10 mouse cellular contexts compared by ENCODE assay signal in genomic region chr6:140208375-140208774, GRCm38 (mm10).
DNase-seq lines count a peak whose midpoint lies in the region; TF ChIP-seq lines count a peak whose summit lies in the region.
"Had no signal": no experiment of that assay in that cellular context is flagged by ENCODE, and none has a peak within 500 bp of the region (broad histone marks: within the 10 kb centered on the region; RNA-seq: fewer than 3 reads in every experiment).

No protein-coding gene starts in this region.

- H3K4me3 ChIP-seq in lung, adult 2 months (replicated peaks; ENCODE audit: extremely low read depth, low read depth, low read length): no peak overlapping the region
- H3K4me3 ChIP-seq: embryonic facial prominence, embryonic 15.5 days; neural tube, embryonic 12.5 days had no signal

- DNase-seq in cerebellum, postnatal 25 days: peak; percentile 18 to 35
- no peak for DNase-seq in cerebellum, adult 8-10 months
- peak; percentile 28 for DNase-seq in ovary, adult 18-20 months (ENCODE audit: low spot score)
- DNase-seq in ovary, postnatal 10 days (ENCODE audit: low spot score): no peak
- DNase-seq in lung, adult 2 months: peak; percentile 15
- peak; percentile 19 for DNase-seq in testis, postnatal 14 days (ENCODE audit: low spot score)
- no peak for DNase-seq in urinary bladder, postnatal 10 days (ENCODE audit: low spot score)
- DNase-seq in layer of hippocampus, postnatal 14 days (ENCODE audit: low spot score in 2 of 2): no peak

- H3K4me1 ChIP-seq in lung, adult 2 months (ENCODE audit: control insufficient read depth, insufficient read depth, low read length): no peaks in the 10 kb centered on the region
- H3K4me1 ChIP-seq: neural tube, embryonic 12.5 days had no signal

- no peak for TF ChIP-seq POLR2A in lung, adult 2 months (IDR thresholded peaks at IDR 0.05; ENCODE audit: borderline replicate concordance, extremely low read depth, low read depth, low read length)

- WGBS in lung, adult 2 months: 50% methylated on average over 3 of the region's 3 CpGs

- TF ChIP-seq CTCF in lung, adult 2 months (IDR thresholded peaks at IDR 0.05; ENCODE audit: insufficient read depth, low read length): no peak

Comparison
In these comparisons a context has a peak if more than half of its experiments do, and no peak if none do; other contexts are left out.
1. DNase-seq: peak in cerebellum, postnatal 25 days (2 of 2), ovary, adult 18-20 months (single experiment), lung, adult 2 months (single experiment) and testis, postnatal 14 days (single experiment); none in cerebellum, adult 8-10 months (single experiment), ovary, postnatal 10 days (single experiment), urinary bladder, postnatal 10 days (single experiment) and layer of hippocampus, postnatal 14 days (0 of 2).